Mouse (Mus musculus): ENCODE data around the gene Pard6b. TPM values are rescaled to one million over a fixed set of nuclear protein-coding genes. Genes with fewer than 3 reads are reported as not detected.
A peak's percentile ranks its signal among the peaks of the same experiment; 100 is the strongest.

Pard6b gene
- polyA plus RNA-seq, 1 experiment = 10.3 TPM

DNA sequence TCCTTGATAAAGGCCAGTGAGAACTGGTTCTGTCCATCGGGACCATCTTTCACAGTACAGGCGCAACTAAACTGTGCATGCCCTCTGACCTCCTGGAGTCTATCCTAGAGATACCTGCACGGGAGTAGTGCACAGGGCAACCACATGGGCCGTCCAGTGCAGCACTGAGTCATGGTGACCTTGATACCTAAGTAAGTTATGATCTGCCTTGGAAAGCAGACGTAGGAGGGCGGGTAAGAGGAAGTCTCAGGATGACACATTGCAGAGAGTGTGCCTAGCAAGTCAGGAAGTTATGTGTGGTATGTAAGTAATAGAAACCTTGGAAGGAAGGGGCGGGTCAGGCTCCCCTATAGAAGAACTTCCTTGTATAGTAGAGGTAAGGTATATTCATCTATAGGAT, 15.3 kb upstream of the Pard6b start:
- DNase-seq (ENCODE audit: low read depth) = no peak
- TF ChIP-seq POLR2A (IDR thresholded peaks at IDR 0.05; ENCODE audit: borderline replicate concordance, extremely low read depth, insufficient read depth, insufficient read length, poor library complexity, severe bottlenecking) (no peak), CTCF (IDR thresholded peaks at IDR 0.05; ENCODE audit: borderline replicate concordance, extremely low read depth, insufficient read depth, insufficient read length) (no peak)

DNA sequence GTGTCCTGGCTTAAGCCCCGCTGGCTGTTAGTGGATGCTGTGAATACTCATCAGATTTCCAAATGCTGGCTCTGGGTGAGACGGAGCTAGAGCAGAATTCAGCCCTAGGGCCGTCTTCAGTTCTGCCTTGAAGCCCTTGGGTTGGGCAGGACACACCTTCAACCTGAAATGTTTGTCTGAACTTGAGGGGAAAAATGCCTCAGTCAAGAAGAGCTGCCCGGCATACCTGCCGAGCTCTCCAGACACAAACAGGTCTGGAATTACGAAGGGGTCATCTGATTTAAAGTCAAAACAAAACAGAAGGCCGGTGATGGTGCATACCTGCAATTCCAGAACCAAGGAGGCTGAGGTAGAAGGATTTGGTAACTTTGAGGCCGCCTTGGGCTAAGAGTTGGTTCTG, 14.0 kb upstream of the Pard6b start:
- TF ChIP-seq POLR2A (IDR thresholded peaks at IDR 0.05; ENCODE audit: borderline replicate concordance, extremely low read depth, insufficient read depth, insufficient read length, poor library complexity, severe bottlenecking) = no peak

DNA sequence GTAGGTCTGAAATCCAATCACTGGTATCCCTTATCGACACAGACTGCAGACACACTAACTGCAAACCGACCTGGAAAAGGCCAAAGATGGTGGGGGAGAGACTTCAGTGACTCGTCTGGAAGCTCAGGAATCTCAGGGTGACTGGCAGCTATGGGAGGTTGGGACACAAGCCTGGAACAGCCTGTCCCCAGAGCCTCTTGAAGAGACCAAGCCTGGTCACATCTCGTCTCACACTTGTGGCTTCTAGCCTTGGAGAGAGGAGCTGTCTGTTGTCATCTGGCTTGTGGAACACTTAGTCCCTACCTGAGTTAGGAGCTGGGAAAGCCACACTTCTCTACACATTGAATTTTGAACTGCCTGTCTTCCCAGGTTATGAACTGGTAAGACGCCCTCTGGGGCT, 10.4 kb upstream of the Pard6b start:
- no peak for DNase-seq (ENCODE audit: low read depth)
- TF ChIP-seq CTCF (IDR thresholded peaks at IDR 0.05; ENCODE audit: borderline replicate concordance, extremely low read depth, insufficient read depth, insufficient read length) (no peak), POLR2A (IDR thresholded peaks at IDR 0.05; ENCODE audit: borderline replicate concordance, extremely low read depth, insufficient read depth, insufficient read length, poor library complexity, severe bottlenecking) (no peak)

More for the DNA sequence above, 14.0 kb upstream of the Pard6b start:
- no peak for DNase-seq (ENCODE audit: low read depth)

DNA sequence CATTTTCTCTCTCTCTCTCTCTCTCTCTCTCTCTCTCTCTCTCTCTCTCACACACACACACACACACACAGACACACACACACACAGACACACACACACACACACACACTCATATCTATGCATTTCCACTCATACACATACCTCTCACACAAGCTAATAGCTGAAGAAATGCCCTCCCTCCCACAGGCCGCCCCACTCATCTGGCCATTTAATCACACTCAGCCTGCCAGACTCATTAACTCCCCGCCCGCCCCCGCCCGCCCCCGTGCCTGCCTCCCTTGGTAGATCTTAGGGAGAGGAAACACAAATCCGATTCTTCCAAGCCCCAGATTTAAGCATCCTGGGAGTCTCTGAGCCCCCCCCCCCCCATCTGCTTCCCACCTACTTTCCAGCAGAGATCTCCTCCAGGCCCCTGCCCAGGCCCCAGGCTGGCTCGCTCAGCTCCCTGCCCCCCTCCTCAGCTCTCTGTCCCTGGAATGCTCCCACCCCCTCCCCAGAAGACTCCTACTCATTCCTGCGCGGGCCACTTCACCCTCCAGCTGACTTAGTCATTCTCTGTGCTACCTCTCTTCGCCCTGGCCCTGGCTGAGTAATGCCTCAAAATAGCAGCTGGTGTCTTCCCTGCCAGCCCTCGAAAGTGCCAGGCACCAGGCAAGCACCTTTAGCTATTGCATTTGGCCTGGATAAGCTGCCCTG, 8.2 kb upstream of the Pard6b start:
- no peak for TF ChIP-seq CTCF (IDR thresholded peaks at IDR 0.05; ENCODE audit: borderline replicate concordance, extremely low read depth, insufficient read depth, insufficient read length)
- no peak for TF ChIP-seq POLR2A (IDR thresholded peaks at IDR 0.05; ENCODE audit: borderline replicate concordance, extremely low read depth, insufficient read depth, insufficient read length, poor library complexity, severe bottlenecking)
- DNase-seq (ENCODE audit: low read depth) = peak; percentile 51

DNA sequence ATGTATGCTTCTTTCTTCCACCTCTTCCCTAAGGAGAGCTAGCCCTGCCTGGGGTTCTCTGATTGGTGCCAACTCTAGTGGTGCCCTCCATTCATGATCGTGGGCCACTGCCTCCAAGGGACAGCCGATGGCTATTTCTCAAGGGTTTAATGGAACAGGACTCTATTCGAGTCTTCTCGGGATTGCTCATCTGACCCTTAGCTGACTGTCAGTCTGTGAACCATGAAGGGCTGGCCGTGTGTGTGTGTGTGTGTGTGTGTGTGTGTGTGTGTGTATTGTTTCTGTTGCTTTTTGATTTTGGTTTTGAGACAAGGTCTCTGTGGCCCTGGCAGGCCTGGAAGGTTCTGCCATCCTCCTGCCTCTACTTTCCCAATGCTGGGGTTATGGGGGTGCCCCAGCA, 7.1 kb upstream of the Pard6b start:
- TF ChIP-seq POLR2A (IDR thresholded peaks at IDR 0.05; ENCODE audit: borderline replicate concordance, extremely low read depth, insufficient read depth, insufficient read length, poor library complexity, severe bottlenecking) (no peak), CTCF (IDR thresholded peaks at IDR 0.05; ENCODE audit: borderline replicate concordance, extremely low read depth, insufficient read depth, insufficient read length) (no peak)
- DNase-seq (ENCODE audit: low read depth) = no peak

DNA sequence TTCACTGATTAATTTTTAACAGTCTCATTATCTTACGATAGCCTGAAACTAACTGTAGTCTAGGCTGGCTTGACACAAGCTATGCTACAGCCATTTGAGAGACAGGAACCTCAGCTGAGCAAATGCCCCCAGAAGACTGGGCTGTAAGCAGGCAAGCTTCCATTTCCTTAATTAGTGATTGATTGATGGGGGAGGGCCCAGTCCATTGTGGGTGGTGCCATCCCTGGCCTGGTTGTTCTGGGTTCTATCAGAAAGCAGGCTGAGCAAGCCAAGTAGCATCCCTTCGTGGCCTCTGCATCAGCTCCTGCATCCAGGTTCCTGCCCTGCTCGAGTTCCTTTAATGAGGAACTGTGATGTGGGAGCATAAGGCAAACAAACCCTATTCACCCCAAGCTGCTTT, 6.3 kb upstream of the Pard6b start:
- no peak for DNase-seq (ENCODE audit: low read depth)
- TF ChIP-seq CTCF (IDR thresholded peaks at IDR 0.05; ENCODE audit: borderline replicate concordance, extremely low read depth, insufficient read depth, insufficient read length) (no peak), POLR2A (IDR thresholded peaks at IDR 0.05; ENCODE audit: borderline replicate concordance, extremely low read depth, insufficient read depth, insufficient read length, poor library complexity, severe bottlenecking) (no peak)

DNA sequence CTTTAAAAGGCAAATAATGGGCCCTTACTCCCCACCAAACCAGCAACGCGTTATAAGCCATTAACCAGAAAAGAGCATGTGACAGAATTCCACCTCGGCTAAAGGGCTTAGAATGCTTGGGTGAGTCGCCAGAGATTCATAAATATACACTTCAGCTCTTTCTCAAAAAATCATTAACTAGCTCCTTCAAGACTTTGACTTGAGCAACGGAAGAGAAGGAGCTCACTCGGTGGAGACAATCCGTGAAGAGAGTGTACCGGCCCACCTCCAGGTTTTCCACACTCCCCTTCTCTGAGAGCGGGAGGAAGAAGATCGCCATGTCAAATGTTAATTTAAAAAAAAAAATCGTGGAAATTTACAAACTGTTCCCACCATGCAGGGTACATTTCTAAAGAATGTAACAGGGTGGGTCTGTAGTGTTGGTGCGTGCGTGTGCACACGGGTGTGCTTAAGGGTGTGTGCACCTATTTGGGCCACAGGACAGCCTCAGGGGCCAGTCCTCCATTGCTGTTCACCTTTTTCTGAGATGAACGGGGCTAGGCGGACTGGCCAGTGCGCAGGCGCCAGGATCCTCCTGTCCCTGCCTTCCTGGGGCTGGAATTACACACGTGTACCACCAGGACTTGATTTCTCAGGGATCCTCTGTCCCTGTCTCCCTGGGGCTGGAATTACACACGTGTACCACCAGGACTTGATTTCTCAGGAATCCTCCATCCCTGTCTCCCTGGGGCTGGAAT, 3.8 kb upstream of the Pard6b start:
- no peak for DNase-seq (ENCODE audit: low read depth)
- no peak for TF ChIP-seq CTCF (IDR thresholded peaks at IDR 0.05; ENCODE audit: borderline replicate concordance, extremely low read depth, insufficient read depth, insufficient read length)
- TF ChIP-seq POLR2A (IDR thresholded peaks at IDR 0.05; ENCODE audit: borderline replicate concordance, extremely low read depth, insufficient read depth, insufficient read length, poor library complexity, severe bottlenecking) = no peak

DNA sequence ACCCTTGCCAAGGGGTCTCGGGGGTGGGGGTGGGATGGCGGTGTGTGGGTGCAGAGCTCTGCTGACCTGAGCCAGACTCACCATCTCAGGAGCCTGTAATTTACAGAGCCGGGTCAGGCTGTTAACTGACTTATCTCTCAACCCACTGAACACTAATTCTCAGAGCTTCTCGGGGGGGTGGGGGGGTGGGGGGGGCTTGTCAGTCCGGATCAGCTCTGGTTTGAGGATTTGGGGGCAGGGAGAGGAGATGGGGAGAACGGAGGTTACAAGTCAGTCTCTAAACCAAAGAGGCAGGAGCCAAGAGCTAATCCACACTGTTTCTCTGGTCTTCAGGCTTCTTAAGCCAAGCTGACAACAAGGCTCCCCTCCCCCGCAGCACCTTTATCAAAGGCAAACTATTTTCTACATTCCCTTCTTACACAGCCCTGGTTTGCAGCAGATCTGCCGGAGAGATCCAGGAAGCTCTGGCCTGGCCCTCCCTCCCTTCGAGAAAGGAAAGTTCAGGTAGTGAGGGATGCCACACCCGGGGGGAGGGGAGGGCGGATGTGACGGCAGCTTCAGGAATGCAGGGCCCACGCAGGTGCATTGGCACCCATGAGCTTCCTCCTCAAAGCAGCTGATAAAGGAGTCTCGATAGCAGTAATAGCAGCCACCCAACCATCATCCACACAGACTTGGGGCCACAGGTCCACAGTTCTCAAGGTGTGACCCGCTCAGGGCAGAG, 2.5 kb upstream of the Pard6b start:
- no peak for DNase-seq (ENCODE audit: low read depth)
- TF ChIP-seq POLR2A (IDR thresholded peaks at IDR 0.05; ENCODE audit: borderline replicate concordance, extremely low read depth, insufficient read depth, insufficient read length, poor library complexity, severe bottlenecking) (no peak), CTCF (IDR thresholded peaks at IDR 0.05; ENCODE audit: borderline replicate concordance, extremely low read depth, insufficient read depth, insufficient read length) (no peak)

DNA sequence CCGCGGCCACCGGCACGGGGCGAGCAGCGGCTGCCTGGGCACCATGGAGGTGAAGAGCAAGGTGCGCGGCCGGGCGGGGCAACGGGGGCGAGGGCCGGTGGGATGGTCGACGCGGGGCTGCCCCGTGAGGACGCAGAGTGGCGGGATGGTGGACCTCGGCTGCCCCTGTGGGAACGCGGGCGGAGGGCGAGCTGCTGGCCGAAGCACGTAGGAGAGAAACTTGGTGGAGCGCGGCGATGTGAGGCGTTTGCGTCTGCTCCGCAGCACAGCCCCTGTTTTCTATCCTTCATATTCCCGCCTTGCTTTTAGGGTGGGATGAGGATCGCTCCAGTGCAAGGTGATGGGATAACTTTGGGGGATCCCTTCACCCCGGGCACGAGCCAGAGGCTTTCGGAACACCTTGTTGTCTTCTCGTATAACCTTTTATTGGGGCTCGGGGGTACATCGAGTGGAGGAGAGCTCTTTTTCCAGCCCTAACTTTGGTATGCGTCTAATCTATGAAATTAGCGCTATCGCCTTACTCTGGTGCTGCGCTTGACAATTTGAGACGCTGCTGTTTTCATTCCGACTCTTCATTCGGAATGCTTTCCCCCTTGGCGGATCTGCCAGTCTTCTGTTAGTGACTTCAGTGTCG, 612 bp downstream of the Pard6b start:
- TF ChIP-seq POLR2A (IDR thresholded peaks at IDR 0.05; ENCODE audit: borderline replicate concordance, extremely low read depth, insufficient read depth, insufficient read length, poor library complexity, severe bottlenecking) = no peak
- no peak for TF ChIP-seq CTCF (IDR thresholded peaks at IDR 0.05; ENCODE audit: borderline replicate concordance, extremely low read depth, insufficient read depth, insufficient read length)
- DNase-seq (ENCODE audit: low read depth) = peak; percentile 55

DNA sequence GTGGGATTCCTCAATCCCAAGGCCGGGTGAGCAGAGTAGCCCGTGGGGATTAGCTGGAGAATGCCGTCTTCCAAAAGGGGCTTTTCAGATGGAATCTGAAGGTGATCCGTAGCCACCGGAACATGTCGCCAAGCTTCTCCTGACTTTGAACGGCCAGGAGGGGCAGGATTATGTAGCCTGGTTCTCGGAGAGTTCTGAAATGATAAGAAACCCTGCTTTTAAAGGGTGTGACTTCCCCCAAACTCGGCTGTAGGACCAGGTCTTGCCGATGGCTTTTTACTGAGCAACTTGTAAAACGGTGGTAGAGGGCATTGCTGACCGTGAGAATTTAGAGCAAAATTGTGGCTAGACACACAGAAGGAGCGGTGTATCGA, 1.1 kb downstream of the Pard6b start:
- no peak for DNase-seq (ENCODE audit: low read depth)
- TF ChIP-seq POLR2A (IDR thresholded peaks at IDR 0.05; ENCODE audit: borderline replicate concordance, extremely low read depth, insufficient read depth, insufficient read length, poor library complexity, severe bottlenecking) = no peak
- TF ChIP-seq CTCF (IDR thresholded peaks at IDR 0.05; ENCODE audit: borderline replicate concordance, extremely low read depth, insufficient read depth, insufficient read length) = no peak

DNA sequence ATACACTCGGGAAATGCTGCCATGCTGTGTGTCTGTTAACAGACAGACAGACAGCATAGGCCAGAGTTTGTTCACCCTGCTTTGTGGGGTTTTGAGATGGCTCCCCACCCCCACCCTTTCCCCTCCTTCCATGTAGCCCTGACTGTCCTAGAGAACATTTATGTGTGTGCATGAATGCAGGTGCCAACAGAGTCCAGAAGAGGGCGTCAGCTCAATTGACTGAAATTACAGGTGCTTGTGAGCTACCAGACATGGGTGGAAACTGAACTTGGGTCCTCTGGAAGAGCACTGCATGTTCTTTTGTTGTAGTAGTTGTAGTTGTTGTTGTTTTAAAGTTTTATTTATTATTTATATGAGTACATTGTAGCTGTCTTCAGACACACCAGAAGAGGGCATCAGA, 2.8 kb downstream of the Pard6b start:
- no peak for DNase-seq (ENCODE audit: low read depth)
- TF ChIP-seq POLR2A (IDR thresholded peaks at IDR 0.05; ENCODE audit: borderline replicate concordance, extremely low read depth, insufficient read depth, insufficient read length, poor library complexity, severe bottlenecking) (no peak), CTCF (IDR thresholded peaks at IDR 0.05; ENCODE audit: borderline replicate concordance, extremely low read depth, insufficient read depth, insufficient read length) (peak; percentile 13; the same call in 1 of the 2 replicates)
